11 mouse cellular contexts compared by ENCODE assay signal in the genomic region with DNA sequence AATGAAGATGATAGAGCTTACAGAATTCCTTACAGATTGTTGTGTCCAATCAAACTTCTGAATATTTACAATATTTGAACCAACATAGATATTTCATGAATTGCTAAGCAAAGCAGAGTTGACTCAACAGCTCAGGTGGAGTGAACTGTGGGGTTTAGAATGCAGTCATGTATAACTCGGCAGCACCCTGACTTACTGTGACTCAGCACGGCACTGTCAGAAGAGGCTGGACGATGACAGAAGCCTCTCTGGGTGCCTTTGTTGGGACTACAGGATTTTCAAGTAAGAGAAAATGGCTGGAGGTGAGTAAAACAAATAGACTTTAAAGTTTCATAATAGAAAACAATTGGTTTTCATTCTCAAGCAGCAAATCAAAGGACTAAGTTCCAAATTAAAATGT.
"Had no signal": no experiment of that assay in that cellular context is flagged by ENCODE, and none has a peak within 500 bp of the region (broad histone marks: within the 10 kb centered on the region; RNA-seq: fewer than 3 reads in every experiment).

No protein-coding gene starts in this region.

- ATAC-seq: liver, postnatal 0 days; lung, postnatal 0 days; midbrain, embryonic 15.5 days had no signal

- DNase-seq: kidney, postnatal 14 days; kidney, postnatal 4 days; left cerebral cortex, postnatal 4 days; liver, postnatal 0 days; retina, postnatal 1 day; right cerebral cortex, postnatal 25 days; spleen, adult 18-20 months; thymus, adult 18-20 months; thymus, postnatal 36 days had no signal
